Mouse (Mus musculus): ENCODE data around the gene Akr1e1. TPM values are rescaled to one million over a fixed set of nuclear protein-coding genes. Genes with fewer than 3 reads are reported as not detected.

Gene Akr1e1
- 7.2 TPM for polyA plus RNA-seq (2017; shearing (Covaris generic))

DNA sequence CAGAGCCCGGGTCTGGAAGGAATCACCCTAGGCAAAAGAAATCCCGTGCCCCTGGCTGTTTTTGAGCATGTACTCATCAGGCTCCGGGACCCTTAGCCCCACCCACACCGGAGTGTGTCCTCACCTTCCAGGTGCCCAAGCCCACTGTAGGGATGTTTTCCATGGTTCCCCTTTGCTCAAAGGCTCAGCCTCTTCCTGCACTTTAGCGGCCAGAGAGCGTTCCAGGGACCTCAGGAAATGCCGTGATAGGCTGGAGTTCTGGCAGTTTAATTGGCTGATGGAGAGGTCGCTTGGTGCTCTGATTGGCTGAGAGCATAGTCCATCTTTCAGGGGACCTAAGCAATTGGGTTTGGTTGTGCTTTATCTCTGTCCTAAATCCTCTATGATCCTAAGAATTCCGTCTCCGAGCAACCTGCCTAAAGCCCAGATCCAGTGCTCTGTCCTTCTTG lies at the start of gene Akr1e1:
Akr1e1 (minus strand) TSS at position 214 of the 449 bp plus-strand sequence.

DNA sequence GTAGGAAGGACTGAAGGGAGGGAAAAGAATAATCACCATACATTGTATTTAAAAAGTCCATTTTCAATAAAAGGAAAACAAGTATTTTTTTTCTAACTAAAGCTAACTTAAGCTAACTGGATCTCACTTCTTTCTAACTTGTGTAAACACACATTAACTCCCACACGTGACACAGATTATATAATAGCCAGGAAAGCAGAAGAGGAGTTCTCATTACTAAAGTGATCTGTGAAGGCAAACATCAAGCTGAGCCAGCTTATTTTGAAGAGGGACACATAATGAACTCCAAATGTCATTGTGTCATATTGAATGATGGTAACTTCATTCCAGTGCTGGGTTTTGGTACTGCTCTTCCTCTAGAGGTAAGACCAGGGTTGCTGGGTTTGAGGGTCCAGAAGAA lies 35.1 kb downstream of the Akr1e1 start, which contains the start of gene Akr1c21:
Akr1c21 (plus strand) TSS at position 205 of the 400 bp plus-strand sequence.

Other genes starting within 250 kb of the Akr1e1 start
- gene Akr1c6, start 174.9 kb downstream of the Akr1e1 start, polyA plus RNA-seq (2017; shearing (Covaris generic)), result not detected
- gene Akr1c20, start 85.8 kb downstream of the Akr1e1 start, polyA plus RNA-seq (2017; shearing (Covaris generic)), result not detected
- not detected for gene Akr1c21, start 35.1 kb downstream of the Akr1e1 start, polyA plus RNA-seq (2017; shearing (Covaris generic))

Data from effector memory CD4-positive, alpha-beta T cell, adult 5 months (primary cell).